Mouse (Mus musculus) left cerebral cortex, postnatal 36 days (tissue): ENCODE data around the gene Mcf2. TPM values are rescaled to one million over a fixed set of nuclear protein-coding genes. Genes with fewer than 3 reads are reported as not detected.
A peak's percentile ranks its signal among the peaks of the same experiment; 100 is the strongest.

Source experiments
- DNase-seq, 2 experiments: peaks; one replicate each; pipeline ENCODE4 v3.0.0; 2021 to 2022; ENCODE audit warnings: low spot score in 2 of 2, mixed read lengths in 1 of 2
- intact Hi-C: fragments of 180-260 bp; cut with DNase I; formaldehyde crosslinking; loops from one replicate; pipeline ENCODE4 v1.15.1; 2025
- total RNA-seq, 2 experiments: library from RNA; stranded (reverse); gene quantifications; 2 replicates each; pipeline ENCODE4 v1.2.3; 2021

The Mcf2 gene
- total RNA-seq, result 1 to 10 TPM; 3.9 to 4.4 TPM

DNA sequence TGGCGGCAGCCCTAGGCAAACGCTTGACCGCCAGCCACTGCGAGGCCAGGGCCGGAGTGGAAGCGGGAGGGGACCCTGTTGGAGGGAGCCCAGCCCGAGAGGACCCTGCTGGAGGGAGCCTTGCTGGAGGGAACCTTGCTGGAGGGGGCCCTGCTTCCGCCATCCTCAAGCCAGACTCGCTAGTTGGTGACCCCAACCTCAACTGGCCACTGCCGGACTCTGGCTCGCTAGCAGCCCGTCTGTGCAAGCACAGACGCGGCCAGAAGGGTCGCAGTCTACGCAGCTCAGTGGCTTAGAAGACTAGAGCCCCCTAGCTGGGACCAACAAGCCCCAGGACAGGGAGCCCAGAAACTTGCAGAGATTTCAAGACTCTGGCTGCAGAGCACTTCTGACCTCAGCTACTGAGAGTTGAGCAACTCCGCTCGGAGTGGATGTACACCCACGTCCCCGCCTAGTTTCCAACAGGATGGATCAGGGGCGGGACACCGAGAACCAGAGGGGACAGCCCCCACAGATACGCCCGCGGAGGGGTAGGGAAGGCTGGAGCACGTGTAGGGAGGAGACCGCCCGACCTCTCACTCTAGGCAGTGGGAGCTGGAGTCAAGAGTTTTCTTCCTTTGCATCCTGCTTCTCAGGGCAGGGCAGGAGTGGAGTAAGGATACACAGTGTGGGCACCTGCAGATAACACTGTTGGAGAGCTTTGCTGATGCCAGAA, at the start of gene Mcf2:
Gene Mcf2 (minus strand): TSS at position 346 of the 715 bp plus-strand sequence.
- intact Hi-C loops, result no loop called here

DNA sequence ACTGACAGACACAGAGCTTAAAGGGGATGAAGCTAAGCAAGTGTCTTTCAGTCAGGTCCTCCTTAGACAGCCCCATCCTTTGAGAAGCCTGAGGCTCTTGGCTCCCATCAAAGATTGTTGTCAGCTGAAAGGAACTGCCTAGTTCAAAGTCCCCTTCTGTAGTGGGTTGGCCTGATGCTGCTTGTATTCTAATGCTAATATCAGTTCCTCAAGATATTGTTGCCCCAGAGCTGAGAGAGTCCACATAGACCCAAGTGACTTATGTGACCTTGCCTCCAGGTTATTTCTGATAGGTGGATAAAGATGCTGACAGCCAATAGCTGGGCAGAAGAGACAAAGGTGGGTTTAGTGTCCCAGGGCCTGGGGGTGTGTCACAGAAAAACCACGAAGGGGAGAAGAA, 8.8 kb upstream of the Mcf2 start:
- intact Hi-C loops, result no loop called here
- DNase-seq, result no peak

More for the DNA sequence above, at the start of gene Mcf2:
- DNase-seq, result no peak

DNA sequence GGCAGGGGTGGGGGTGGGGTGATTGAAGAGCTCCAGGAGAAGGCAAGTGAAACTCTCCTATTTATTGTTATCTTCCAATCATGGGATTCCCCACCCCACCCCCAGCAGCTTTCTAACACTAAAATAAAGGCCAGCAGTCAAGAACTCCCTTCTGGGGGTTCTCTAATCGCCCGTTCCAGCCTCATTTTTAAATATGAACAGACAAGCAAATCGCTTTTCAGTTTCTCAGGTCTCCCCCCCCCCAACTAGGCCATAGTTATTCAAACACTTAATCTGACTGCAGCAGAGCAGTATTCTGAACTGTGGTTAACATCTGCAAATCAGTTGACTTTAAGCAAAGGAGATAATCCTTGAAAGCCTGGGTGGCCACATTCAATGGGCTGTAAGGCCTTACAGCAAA, 3.7 kb upstream of the Mcf2 start:
- intact Hi-C loops, result no loop called here
- DNase-seq, result no peak

GRCm38 (mm10) chrX:60178025-60178743, 705 bp downstream of the Mcf2 start:
- intact Hi-C loops, result no loop called here
- no peak for DNase-seq

- DNase-seq, result no peak
- intact Hi-C loops, result no loop called here
These were observed 8.8 kb downstream of the Mcf2 start for GRCm38 (mm10) chrX:60170106-60170505.

- DNase-seq, result no peak
- intact Hi-C loops, result no loop called here
These were observed 9.4 kb downstream of the Mcf2 start for GRCm38 (mm10) chrX:60169511-60169910.

- DNase-seq, result no peak
- intact Hi-C loops, result no loop called here
These were observed 10.1 kb downstream of the Mcf2 start for GRCm38 (mm10) chrX:60168796-60169195.

DNA sequence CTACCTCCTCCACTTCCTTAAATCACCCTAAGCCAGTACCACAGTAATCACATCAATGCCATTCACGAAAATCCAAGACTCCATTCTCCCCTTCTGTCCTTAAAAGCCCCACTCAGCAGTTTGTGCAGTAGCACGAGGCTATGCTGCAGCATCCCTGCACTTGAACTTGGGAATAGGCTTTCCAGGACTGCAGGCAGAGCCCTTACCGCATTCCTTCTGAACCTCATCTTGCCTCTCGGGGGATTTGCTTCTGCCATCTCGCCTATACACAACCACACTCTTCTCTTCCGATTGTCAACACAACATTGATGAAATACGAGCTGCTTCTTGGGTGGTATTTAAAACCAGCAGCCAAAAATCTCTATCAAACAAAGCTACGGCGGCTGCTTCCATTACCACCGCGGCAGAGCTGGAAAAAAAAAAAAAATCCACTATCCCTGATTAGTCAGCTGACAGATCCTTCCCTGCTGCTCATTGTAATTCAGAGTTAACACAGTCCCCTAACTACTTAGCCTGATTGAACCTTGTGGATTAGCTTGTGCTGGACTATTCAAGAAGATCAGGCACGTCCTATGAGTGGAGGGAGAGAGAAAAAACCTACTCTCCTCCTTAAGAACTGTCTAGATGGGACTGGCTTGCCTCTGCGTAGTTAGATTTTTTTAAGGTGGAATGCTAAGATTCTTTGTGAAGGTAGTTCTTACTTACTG, 31.5 kb downstream of the Mcf2 start:
- peak; percentile 6 to 11 for DNase-seq
- intact Hi-C loops, result no loop called here

GRCm38 (mm10) chrX:60075359-60075758, 103.5 kb downstream of the Mcf2 start:
- DNase-seq, result no peak
- intact Hi-C loops, result no loop called here

DNA sequence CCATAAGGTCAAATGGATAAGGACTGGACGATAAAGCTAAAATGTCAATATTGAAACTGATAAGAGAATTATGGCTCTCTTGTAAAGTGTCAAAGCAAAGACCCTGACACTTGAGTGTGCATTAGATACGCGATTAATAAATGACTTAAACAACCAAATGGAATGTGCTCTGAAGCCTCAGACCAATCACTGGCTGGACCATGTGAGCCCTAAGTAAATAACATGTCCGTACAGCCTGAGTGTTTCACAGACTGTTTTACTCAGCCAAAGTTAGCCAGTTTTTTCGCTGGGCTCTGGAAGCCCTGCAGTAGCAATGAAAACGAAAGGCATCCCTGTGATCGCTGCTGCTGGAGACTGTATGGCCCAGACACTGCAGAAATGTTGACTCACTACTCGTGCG, 123.7 kb downstream of the Mcf2 start:
- intact Hi-C loops, result no loop called here
- no peak for DNase-seq

DNA sequence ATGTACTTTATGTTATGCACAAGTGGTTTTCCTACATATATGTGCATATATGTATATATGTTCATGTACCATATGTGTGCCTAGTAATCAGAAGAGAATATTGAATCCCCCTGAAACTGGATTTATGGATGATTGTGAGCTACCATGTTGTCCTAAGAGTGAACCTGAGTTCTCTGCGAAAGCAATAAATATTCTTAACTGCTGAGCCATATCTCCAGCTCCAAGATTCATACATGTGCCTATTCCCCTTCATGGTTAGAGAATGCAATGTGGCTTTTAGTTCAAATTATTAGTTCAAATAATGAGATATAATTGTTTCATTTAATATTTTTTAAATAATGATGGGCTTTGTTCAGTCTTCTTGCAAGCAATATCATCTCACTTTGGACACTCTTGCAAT, 124.1 kb downstream of the Mcf2 start:
- intact Hi-C loops, result no loop called here
- no peak for DNase-seq

GRCm38 (mm10) chrX:60026654-60027053, 152.2 kb downstream of the Mcf2 start:
- intact Hi-C loops, result no loop called here
- peak in 1 of 2 experiments; percentile 7 for DNase-seq

- DNase-seq, result no peak
- intact Hi-C loops, result no loop called here
These were observed 157.3 kb downstream of the Mcf2 start for GRCm38 (mm10) chrX:60021595-60021994.

GRCm38 (mm10) chrX:60021007-60021406, 157.9 kb downstream of the Mcf2 start:
- no peak for DNase-seq
- intact Hi-C loops, result no loop called here

- no peak for DNase-seq
- intact Hi-C loops, result loop anchor here (10.0 kb wide), 1 partner anchor 390 kb away; no protein-coding TSS in a partner anchor
These were observed 164.3 kb downstream of the Mcf2 start for GRCm38 (mm10) chrX:60014588-60014987.

DNA sequence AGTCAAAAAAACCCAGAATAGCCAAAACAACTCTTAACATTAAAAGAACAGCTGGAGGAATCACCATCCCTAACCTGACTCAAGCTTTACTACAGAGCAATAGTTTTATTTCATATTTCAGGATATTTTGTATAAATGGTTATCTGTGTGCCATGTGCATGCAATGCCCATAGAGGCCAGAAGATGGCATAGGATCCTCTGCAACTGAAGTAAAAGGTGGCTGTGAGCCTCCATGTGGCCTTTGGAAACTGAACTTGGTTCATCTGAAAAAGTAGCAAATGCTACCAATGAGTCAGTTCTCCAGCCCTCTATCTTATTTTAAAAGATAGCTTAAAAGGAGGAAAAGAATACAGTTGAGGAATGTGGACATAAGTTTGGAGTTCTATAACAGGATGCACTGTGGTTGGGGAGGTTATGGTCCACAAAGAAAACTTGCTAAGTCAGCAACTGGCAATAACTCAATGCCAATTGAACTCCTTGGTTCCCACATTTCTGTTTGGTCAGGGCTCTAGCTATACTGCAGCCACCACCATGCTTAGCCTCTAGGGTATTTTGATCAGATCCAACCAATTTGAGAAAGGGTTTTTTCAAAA, 165.7 kb downstream of the Mcf2 start:
- intact Hi-C loops, result loop anchor here (10.0 kb wide), 1 partner anchor 392 kb away; no protein-coding TSS in a partner anchor
- DNase-seq, result no peak
